Mouse (Mus musculus) heart, postnatal 25 days (tissue): ENCODE results near the gene Vil1. TPM values are rescaled to one million over a fixed set of nuclear protein-coding genes. Genes with fewer than 3 reads are reported as not detected.

ENCODE experiments used
- DNase-seq: peaks from one replicate; pipeline ENCODE4 v3.0.0; 2022; ENCODE audit warnings: low spot score
- intact Hi-C: fragments of 180-260 bp; cut with DNase I; formaldehyde crosslinking; loops from one replicate; pipeline ENCODE4 v1.15.1; 2025
- total RNA-seq, 2 experiments: library from RNA; stranded (reverse); gene quantifications; 2 replicates each; pipeline ENCODE4 v1.2.3; 2021

Vil1 gene
- total RNA-seq = 1 to 10 TPM in 1 of 2 experiments, under 1 TPM in 1; 0.57 to 1.0 TPM

GRCm38 (mm10) chr1:74408589-74409504 is at the start of gene Vil1:
Vil1 (plus strand) TSS chr1:74409376.
- intact Hi-C loops = no loop called here
- no peak for DNase-seq

GRCm38 (mm10) chr1:74359952-74360517 is 49.1 kb upstream of the Vil1 start:
- DNase-seq = no peak
- intact Hi-C loops = no loop called here

DNA sequence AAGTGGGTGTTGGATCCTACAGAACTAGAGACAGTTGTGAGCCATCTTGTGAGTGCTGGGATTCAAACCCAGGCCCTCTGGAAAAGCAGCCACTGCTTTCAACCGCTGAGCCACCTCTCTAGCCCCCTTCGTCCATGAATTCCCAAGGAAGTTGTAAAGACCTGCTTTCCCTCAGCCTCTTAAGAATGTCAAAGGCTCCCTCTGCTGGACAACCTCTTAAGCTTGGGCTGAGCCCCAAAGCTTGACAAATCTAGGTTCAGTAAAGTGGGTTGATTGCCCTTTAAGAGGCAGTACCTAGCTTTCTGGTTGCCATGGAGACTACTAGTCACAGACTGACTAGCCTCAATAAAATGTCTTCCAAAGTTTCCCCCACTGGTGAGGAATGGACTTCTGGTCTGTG is 47.4 kb upstream of the Vil1 start, which contains the start of gene Catip:
Gene Catip (plus strand): TSS at position 297 of the 400 bp plus-strand sequence.
- peak; percentile 58 for DNase-seq
- intact Hi-C loops = loop anchor here (1.0 to 2.0 kb wide), 3 partner anchors 23 to 157 kb away; no protein-coding TSS in a partner anchor

GRCm38 (mm10) chr1:74362325-74363229 is 46.6 kb upstream of the Vil1 start:
- intact Hi-C loops = loop anchor here (1.0 to 2.0 kb wide), 4 partner anchors 22 to 158 kb away; no protein-coding TSS in a partner anchor
- DNase-seq = no peak

DNA sequence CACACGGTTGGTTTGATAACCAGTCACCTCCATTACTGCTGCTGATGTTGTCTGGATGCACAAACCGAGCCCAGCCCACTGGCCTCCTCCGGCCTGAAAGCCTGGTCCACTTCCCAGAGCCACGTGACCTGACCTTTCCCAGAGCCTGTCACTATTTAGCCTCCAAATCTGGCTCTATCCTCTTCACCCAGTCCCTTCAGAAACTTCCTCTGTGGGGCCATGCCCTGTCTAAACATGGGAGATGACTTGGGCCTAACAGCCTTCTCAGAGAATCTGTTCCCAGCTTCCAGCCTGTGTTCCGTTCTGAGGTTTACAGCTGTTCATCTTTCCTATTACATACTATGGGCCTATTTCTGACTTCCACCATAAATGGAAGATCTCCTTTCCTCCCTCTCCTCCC is 45.7 kb upstream of the Vil1 start:
- no peak for DNase-seq
- intact Hi-C loops = loop anchor here (1.0 to 2.0 kb wide), 3 partner anchors 21 to 159 kb away; no protein-coding TSS in a partner anchor

DNA sequence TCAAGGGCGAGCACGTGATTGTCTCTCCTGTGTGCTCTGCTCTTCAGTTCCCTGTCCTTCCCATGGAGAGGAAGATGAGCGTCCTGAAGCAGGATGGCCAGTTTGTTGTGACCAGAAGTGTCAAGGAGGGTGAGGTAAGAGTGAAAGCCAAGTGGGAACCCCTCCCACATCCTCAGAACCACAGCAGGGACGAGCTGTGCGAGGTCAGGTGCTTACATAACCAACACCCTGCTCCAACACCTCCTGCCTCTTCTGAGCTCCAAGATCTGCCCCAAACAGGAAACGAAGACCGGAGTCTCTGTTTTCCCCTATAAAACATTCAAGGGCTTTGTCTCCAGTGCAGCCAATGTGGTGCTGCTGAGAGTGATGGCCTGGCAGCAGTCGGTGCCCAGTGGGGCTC is 44.9 kb upstream of the Vil1 start:
- intact Hi-C loops = no loop called here
- no peak for DNase-seq

- intact Hi-C loops = no loop called here
- DNase-seq = peak; percentile 68
These were observed 41.1 kb upstream of the Vil1 start for GRCm38 (mm10) chr1:74367886-74368645.

- intact Hi-C loops = no loop called here
- DNase-seq = no peak
These were observed 39.1 kb upstream of the Vil1 start for GRCm38 (mm10) chr1:74370040-74370439.

- intact Hi-C loops = no loop called here
- no peak for DNase-seq
These were observed 35.8 kb upstream of the Vil1 start for GRCm38 (mm10) chr1:74373372-74373771.

DNA sequence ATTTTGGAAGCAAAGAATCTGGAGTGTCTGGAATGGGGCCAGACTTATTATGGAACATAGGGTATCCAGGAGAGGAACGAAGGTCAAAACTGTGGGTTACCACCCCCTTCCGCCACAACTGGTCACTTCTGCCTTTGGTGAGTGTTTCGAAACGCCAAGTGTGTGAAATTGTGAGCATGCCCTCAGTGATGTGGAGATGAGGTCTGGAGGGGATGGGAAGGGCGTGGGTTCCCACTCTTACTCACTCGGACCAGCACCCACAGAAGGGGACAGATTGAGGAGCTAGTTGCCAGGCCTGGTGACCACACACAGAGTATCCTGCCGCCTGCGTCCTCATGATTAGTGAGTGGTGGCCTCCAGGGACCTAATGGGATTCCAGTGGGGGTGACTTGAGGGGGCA is 34.2 kb upstream of the Vil1 start, which contains the start of gene Slc11a1:
Gene Slc11a1 (plus strand): TSS at position 216 of the 400 bp plus-strand sequence.
- intact Hi-C loops = no loop called here
- no peak for DNase-seq

- no peak for DNase-seq
- intact Hi-C loops = no loop called here
These were observed 33.6 kb upstream of the Vil1 start for GRCm38 (mm10) chr1:74375561-74375960.

DNA sequence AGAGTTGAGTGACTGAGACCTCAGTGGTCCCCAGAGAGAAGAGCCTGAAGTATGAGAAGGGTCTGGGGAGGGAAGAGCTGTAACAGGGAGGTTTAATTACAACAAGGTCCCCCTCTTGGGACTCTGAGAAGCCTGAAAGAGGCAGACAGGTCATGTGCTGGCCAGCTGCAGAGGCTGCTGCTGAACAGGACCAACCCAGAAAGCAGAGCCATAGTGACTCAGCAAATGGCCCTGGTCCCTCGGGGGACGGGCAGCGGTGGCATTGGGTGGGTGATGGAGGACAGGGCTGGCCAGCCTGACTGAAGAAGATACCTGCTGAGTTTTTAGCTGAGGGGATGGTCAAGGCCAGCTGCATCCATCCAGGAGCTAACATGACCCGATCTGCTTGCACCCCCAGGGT is 32.8 kb upstream of the Vil1 start:
- intact Hi-C loops = no loop called here
- no peak for DNase-seq

DNA sequence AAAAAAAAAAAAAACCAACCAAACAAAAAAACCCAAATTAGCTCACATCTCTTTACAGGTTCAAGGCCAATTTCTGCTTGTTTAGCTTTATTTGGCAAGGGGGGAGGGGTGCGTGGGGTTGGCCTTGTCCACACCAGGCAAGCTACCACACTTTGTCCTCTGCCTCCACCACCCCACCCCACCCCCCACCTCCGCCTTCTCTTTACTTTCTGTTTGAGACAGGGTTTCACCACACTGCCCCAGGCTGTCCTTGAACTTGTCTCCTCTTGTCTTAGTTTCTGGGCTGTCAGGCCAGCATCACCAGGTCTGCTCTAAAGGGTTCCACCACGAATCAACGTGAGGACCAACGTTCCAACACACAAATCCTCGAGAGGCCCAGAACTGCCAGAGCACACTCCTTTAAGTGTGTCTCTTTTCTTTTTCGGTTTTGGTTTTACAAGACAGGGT is 30.1 kb upstream of the Vil1 start:
- intact Hi-C loops = no loop called here
- no peak for DNase-seq

GRCm38 (mm10) chr1:74380484-74380883 is 28.7 kb upstream of the Vil1 start:
- intact Hi-C loops = no loop called here
- no peak for DNase-seq

DNA sequence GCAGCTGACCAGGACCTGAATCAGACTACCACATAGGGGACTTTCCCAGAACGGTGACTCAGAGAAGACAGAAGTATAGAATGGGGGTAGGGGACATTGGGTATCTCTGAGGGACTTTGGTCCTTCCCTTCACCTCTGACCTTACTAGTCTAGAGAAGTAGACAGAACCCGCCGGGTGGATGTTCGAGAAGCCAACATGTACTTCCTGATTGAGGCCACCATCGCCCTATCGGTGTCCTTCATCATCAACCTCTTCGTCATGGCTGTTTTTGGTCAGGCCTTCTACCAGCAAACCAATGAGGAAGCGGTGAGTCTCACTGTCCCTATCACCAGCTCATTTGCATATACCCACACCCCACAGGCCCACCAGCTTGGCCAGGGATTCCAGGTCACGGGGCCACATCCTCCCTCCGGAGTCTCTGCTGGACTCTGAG is 27.6 kb upstream of the Vil1 start:
- intact Hi-C loops = no loop called here
- no peak for DNase-seq

GRCm38 (mm10) chr1:74383385-74383784 is 25.8 kb upstream of the Vil1 start:
- no peak for DNase-seq
- intact Hi-C loops = no loop called here

- DNase-seq = no peak
- intact Hi-C loops = loop anchor here (2.0 kb wide), 2 partner anchors 22 to 180 kb away; partner anchors contain the start of gene Catip
These were observed 24.7 kb upstream of the Vil1 start for GRCm38 (mm10) chr1:74384525-74384924.

- intact Hi-C loops = loop anchor here (2.0 kb wide), 2 partner anchors 22 to 180 kb away; partner anchors contain the start of gene Catip
- no peak for DNase-seq
These were observed 24.1 kb upstream of the Vil1 start for GRCm38 (mm10) chr1:74385064-74385463.

GRCm38 (mm10) chr1:74385531-74385930 is 23.6 kb upstream of the Vil1 start:
- no peak for DNase-seq
- intact Hi-C loops = loop anchor here (2.0 kb wide), 2 partner anchors 23 to 181 kb away; partner anchors contain the start of gene Catip
